Mouse (Mus musculus) Muller cell, postnatal 12 days (primary cell): Measurements from ENCODE around the gene Gm6583.

ENCODE experiments used
- DNase-seq: peaks from one replicate; pipeline ENCODE4 v3.0.0-alpha.2; 2015; ENCODE audit errors: inconsistent ontology term

The Gm6583 gene

DNA sequence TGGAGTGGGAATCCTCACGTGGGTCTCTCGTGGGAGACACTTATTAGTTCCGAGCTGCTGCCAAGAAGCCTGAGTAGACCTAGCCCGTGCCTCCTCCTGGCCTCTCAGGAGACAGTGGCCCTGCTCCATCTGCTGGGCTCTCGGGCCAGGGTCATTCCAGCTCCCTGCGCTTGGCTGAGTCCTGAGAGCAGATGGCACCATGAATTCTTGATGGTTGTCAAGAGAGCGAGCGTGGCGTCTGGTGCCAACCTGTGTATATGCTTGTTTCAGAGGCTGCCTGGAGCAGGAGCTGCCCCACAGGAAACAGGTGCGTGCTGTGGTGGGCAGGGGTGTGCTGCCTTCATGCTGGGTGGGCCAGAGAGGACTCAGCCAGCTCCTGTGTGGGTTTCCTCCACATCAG lies 12.8 kb upstream of the Gm6583 start:
- DNase-seq = no peak

DNA sequence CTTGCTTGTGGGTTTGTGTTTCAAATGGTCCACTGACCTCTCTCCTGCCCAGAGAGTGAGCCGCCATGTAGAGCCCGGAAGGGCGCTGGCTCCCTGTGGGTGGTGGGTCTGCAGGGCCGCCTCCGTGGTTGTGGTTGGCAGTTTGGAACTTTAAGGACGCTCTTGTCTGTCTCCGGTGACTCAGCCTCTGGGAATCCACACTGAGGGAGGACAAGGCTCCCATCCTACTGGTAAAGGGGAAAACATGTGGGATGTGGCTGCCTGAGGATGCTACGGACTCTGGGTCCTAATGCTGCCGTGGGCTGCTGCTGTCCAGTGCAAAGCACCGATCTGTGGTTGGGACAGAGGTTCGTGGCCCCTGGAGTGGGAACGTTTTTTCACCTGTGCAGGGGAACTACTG lies 12.1 kb upstream of the Gm6583 start:
- peak; percentile 83 for DNase-seq

DNA sequence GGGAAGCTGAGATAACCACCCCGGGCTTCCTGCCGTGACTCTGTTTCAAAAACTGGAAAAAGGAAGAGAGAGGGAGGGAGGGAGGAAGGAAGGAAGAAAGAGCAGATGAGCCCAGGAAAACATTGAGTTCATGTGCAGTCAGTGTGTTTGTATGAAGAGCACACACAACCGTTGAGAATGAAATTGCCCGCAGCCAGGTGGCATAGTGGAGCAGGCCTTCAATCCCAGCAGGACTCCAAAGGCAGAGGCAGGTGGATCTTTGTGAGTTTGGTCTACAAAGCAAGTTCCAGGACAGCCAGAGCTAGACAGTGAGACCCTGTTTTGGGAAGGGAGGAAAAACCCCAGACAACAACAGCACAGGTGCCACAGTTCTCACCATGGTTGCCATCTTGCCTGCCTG lies 11.5 kb upstream of the Gm6583 start:
- DNase-seq = no peak

DNA sequence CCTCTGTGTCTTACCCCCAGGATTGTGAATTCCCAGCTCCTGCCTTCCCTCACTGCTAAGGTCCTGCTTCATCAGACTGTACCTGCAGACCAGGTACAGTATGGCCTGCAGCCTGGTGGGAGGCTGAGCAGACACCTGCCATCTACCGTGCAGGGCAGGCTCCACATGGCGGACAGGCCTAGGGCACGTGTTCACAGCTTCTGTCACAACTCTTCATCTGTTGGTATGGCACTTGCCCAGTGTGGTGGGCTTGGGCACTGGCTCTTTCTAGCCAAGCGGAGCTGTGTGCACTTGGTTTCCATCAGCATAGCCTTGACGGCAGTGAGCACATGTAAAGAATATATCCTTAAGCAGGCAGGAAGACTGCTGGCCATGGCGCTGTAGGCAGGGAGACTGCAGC lies 11.0 kb upstream of the Gm6583 start:
- no peak for DNase-seq

DNA sequence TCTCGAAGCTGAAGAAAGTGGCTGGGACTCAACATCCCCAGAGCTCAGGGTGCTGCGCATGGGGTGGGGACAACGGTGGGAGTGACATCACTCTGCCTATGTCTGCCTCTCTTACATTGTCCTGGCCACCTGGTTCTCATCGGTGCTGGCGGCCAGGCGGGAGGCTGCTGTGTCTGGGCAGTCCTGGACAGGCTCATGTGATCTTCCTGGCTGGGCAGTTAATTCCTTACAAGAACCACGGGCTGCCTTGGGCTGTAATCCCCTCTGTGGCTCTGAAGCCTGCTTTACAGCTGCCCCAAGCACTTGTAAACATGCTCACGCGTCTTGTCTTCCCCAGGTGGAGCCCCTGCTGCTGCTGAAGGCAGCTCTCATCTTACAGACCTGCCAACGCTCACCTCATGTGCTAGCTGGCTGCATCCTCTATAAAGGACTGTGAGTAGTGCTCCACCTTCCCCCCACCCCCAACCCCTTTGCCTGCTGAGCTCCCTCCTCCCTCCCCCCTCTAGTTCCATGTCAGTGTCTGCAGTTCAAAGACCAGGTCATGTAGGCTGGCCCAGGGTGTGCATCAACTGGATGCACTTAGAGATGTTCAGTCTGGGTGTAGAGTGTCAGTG lies 8.5 kb upstream of the Gm6583 start:
- DNase-seq = no peak

DNA sequence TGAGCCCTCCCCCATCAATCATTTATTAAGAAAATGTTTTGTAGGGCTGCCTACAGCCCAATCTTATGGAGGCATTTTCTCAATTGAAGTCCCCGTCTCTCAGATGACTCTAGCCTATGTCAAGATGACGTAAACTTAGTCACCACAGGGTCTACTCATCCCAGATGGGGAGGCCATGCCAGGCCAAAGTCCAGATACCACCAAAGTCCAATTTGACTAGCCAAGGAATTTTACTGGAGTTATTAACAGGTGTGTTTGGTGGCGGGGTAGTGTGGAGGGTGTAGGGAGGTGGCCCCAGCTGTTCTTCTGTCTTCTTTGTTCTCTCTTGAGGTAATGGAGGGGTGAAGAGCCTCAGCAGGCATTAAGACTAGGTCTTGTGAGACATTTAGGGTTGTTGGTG lies 4.2 kb upstream of the Gm6583 start:
- no peak for DNase-seq

DNA sequence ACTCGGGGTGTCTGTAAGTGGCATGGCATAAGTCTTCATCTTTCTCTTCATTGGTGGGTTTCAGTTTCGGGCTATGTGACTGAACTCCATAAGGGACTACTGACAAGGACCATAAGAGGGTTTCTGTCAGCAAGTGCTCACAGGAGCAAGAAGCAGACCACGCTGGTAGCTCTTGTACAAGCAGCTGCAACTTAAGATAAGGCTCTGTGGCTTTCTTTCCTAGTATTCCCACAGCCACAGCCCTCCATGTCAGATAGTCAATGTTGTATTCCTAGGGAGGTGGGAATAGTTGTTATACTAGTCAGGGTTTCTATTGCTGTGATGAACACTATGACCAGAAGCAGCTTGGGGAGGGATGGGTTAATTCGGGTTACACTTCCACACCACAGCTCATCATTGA lies 3.7 kb upstream of the Gm6583 start:
- no peak for DNase-seq

DNA sequence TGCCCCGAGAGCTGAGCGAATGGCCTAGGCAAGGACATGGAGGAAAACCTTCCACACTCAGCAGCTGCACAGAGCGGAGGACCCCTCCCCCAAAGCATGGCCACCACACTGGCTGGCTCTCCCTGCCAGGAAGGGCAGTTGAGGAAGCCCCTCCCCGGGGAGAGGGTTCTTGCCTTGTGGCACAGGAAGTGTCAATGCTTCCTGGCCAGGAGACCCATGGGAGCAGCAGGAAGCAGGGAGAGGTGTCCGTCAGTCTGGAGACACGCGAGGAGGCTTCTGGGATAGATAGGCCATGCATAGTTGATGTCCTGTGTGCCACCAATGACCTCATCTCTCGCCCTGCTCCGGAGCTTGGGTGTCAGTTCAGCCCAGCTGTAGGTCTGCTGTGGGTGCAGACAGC lies 489 bp upstream of the Gm6583 start:
- DNase-seq = no peak

DNA sequence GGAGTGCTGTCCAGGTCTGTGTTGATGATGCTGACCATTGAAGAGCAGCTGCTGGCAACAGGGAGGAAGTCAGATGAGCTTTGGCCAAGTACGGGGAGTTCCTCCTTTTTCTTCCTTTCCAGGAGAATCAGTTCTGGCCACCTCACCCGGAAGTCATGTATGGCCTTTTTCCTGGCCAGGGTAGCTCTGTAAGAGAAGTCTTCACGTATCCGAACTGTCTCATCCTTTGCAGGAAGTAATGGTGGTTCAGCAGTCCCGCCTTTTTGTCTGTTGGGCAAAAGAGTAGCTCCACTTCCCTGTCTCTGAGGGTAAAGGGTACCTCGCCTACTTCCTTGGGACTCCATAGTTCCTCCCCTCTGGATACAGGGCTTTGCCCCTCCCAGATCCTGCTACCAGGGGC lies 340 bp downstream of the Gm6583 start:
- DNase-seq = no peak

DNA sequence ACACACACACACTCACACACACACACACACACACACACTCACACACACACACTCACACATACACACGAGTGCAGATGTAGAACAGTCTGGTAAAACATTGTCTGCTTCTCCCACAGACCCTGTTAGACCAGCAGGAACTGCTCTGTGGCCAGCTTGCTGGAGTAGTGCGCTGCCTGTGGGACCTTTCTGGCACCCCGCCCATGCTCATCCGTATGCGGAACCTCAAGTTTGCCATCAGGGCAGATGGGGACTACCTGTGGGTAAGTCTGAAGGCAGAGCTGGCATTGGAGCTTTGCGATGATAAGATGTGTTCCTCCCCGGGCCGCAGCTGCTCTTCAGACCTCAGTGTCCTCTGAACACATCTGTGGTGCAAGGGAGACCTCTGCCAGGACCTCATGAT lies 6.7 kb downstream of the Gm6583 start:
- no peak for DNase-seq

DNA sequence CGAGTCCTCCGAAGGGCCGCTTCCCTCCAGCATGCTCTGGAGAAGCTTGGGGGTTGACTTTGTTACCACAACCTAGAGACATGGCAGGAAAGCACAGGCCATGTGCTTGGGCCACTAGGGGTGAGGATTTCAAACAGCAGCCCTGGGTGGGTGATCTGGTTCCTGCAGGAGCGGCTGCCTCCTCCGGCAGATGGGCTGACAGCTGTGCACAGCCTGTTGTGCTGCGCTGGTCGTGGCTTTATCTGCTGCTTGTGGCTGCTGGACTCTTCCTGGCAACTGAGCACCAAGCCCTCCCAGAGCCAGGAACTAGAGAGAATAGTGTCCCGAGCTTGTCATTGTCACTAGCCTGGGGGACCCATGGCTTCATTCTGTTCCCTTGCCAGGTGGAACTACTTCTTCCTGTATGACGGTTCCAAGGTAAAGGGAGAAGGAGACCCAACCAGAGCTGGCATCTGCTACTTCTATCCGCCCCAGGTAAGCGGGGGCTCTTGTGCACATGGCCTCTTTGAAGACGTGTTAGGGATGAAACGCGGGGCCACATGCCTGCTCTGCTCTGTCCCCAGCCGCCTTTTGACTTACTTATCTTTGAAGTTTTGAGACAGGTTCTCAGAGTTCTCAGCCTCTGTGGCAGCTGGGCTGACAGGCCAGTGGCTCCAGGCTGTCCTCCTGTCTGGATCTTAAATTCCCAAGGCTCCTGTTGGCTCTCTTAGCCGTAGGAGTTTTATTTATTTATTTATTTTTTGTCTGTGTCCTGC lies 9.4 kb downstream of the Gm6583 start:
- DNase-seq = no peak

DNA sequence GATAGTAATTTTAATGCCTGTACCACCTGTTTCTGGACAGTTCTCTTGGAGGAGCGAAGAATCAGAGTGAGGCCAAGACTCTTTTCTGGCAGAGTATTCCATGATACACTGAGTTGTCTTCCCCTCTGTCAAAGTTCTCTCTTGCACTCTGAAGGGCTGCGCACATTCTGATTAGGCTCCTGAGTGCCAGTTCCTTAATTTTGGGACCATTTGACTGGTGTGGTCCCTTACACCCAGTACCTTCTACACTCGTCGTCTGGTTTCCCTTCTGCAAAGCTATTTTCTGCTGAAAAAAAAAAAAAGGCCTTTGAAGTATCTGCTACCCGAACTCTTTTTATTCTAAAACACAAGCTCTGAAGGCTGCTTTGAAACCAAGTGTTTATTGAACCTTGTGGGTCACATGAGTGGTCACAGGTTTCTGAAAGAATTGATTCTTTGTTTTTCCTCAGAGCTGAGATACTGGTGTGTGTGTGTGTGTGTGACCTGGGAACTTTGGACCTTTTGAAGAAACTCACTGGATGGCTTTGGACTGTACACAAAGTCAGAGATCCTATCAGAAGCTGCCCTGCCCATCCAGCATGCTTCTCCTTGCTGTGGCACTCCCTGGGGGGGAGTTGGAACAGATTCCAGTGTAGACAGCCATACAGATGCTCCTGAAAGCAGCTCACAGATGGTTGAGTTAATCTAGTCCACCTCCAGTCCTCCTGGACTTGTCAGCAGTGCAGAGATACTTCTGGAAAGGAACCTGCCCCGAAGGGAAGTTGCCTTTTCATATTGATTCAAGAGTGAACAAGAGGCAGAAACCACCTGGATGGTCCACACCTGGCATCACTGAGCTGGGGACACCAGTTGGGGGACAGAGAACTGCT lies 11.5 kb downstream of the Gm6583 start:
- DNase-seq = no peak

DNA sequence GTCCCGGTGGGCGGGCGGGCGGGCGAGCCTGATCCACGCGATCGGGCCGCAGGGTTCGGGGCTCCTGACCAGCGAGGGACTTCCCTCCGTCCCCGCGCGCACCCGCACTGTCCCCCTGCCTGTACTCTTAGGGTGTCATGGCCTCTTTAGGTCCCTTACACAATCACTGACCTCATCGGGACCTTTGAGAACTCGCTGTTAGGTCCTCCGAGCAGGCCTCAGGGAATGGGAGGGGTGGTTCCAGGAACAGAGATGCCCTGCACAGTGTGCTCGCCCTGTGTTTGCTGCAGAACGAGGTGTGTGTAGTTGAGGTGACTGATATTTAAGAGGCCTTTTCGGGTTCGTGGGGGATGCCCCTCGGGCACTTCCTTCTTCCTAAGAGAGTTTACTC lies 12.6 kb downstream of the Gm6583 start:
- DNase-seq = peak; percentile 66

DNA sequence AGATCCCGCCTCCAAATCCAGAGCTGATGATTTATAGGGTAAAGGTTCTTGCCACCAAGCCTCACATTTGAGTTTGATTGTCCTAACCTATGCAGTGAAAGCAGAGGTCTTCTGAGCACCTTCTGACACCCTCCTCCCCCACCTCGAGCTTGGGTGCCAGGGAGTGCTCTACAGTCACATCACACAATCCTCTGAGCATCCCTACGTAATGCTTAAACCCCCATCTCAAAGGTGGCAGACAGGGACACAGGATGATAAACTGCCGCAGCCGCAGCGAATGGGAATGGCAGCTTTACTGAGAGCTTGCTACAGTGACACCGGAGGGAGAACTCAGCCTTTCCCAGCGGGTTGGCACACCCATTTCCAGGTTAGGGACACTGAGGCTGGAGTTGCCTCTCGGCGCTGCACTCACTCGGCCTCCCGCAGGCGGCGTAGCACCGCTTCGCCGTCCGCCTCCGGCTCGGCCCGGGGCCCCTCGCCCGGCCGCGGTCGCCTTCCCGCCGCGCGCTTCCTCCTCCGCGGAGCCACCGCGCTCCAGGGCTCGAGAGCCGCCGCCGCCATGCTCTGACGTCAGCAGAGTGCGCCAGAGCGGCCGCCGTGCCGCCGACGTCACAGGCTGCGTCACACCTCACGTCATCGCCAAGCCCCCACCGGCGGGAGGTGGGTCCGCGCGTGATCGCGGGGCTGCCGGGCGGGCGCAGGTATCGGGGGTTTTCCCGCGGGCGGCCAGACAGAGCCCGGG lies 13.2 kb downstream of the Gm6583 start, which contains the start of the genes Srrd and Hps4:
Gene Srrd, minus strand, starts transcription at position 578 of the 742 bp plus-strand sequence.
Gene Hps4, plus strand, starts transcription at position 621 of the 742 bp plus-strand sequence.
- peak; percentile 75 for DNase-seq

DNA sequence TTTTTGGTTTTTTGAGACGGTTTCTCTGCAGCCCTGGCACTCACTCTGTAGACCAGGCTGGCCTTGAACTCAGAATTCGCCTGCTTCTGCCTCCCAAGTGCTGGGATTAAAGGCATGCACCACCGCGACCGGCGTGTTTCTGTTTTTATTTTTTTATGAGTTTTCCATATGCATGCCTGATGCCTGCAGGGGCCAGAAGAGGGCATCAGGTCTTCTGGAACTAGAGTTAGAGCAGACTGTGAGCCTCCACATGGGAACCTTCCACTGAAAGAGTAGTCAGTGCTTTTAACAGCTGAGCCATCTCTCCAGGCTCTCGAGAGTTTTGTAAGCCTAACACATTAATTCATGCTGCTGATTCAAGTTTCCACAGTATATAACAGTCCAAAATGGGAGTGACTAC lies 16.6 kb downstream of the Gm6583 start:
- no peak for DNase-seq

DNA sequence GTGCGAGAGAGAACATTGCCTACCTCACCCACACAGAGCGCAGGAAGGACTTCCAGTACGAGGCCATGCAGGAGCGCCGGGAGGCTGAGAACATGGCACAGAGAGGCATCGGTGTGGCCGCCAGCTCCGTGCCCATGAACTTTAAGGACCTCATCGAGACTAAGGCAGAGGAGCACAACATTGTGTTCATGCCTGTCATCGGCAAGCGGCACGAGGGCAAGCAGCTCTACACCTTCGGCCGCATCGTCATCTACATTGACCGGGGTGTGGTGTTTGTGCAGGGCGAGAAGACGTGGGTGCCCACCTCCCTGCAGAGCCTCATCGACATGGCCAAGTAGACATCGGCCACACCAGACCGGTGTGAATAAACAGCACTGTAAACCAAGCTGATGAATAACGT lies 18.8 kb downstream of the Gm6583 start:
- DNase-seq = no peak

DNA sequence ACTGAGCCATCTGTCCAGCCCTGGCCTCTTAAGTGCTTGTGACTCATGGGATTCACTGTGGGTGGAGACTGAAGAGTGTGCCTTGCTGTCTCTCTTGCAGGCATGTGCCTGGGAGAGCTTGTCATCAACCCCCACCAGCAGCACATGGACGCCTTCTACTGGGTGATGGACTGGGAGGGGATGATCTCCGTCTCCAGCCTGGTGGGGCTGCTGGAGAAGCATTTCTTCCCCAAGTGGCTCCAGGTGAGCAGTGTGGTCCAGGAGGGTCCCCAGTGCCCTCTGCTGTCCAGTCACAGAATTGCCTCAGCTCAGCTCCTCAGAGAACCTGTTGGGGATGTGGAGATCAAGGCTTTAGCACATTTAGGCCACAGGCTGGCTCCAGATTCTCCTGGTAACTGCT lies 20.4 kb downstream of the Gm6583 start:
- DNase-seq = peak; percentile 47

DNA sequence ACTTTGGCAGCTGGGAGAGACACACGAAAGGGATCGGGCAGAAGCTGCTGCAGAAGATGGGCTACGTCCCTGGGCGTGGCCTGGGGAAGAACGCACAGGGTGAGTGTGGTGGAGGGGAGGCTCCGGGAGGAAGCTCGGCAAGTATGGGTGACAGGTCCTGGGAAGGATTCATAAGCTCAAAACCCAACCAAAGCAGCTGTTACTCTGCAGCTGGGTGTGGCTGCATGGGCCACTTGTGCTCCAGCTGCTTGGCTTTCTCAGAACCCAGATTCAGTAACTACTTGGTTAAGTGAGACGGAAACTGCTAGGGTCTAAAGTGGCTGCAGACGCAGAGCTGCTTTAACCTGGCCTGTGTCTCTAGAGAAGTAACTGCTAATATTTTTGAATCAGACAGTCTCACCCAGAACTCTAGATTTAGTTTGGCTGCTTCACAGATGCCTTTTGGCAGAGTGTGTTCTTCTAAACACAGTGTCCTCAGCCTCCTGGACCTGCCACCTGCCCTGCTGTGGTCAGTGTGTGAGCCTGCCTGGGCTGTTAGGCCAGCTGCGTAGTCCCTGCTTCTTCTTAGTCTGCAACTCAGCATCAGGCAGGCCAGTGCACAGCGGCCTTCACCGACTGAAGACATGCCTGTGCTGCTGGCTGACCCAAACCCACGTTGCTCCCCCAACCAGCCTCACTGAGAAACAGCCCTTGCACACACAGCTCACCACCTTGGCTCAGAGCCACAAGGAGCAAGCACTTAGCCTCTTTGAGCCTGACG lies 25.8 kb downstream of the Gm6583 start:
- DNase-seq = no peak

DNA sequence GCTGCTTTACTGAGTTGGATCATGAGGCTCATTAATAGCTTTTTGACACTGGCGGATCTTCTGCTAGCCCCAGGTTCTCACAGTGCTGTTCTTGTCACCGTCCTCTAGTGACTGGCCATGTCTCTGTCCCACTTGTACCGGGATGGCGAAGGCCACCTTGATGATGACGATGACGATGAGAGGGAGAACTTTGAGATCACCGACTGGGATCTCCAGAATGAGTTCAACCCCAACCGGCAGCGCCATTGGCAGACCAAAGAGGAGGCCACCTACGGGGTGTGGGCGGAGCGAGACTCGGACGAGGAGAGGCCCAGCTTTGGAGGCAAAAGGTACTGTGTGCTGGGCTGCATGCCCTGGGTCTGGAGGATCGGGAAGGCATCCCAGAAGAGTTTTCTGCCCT lies 28.0 kb downstream of the Gm6583 start:
- no peak for DNase-seq

DNA sequence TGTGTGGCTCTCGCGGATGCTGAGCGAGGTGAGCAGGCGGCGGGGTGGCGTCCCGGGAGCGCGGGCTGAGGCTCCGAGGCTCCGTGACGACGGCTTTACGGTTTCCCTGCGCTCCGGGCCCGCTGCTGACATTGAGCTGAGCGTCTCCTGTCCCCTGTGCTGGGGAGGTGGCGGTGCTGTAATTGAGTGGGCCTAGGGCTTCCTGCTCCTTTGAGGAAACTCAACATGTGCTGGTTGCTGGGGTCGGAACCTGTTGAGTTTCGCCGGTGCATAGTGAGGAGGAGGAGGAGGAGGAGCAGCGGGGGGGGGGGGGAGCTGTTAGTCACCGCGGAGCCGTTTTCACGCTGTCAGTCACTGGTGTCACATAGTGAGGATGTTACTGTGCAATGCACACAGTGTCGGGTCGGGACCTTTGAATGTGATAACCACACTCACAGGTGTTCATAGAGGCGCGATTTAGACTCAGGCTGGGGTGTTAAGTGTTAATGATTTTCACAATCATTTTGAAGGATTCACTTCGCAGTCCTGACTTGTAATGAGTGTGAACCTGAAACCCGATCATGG lies 29.3 kb downstream of the Gm6583 start:
- no peak for DNase-seq
